Mouse (Mus musculus) limb, embryonic 15.5 days (tissue): ENCODE data around the gene Snrnp48. TPM values are rescaled to one million over a fixed set of nuclear protein-coding genes. Genes with fewer than 3 reads are reported as not detected.

Experiments
- ATAC-seq: fragments of 200-750 bp; cut with Nextera tagmentation; 2 replicates; pipeline ENCODE4 v1.8.0; 2017; ENCODE audit warnings: low read depth, moderate TSS enrichment; ENCODE audit not compliant: insufficient number of reproducible peaks, low FRiP score, low TSS enrichment
- H3K27ac ChIP-seq: fragments of 300-500 bp; sonication (generic); 2 replicates; pipeline ENCODE4 v1.5.1; 2015; ENCODE audit warnings: moderate library complexity, mild to moderate bottlenecking, inconsistent platforms
- H3K27me3 ChIP-seq: fragments of 300-500 bp; sonication (generic); 2 replicates; pipeline ENCODE4 v1.6.1; 2015; ENCODE audit warnings: inconsistent platforms
- H3K36me3 ChIP-seq: fragments of 300-500 bp; sonication (generic); 2 replicates; pipeline ENCODE4 v1.6.1; 2015; ENCODE audit warnings: inconsistent platforms
- H3K4me1 ChIP-seq: fragments of 300-500 bp; sonication (generic); 2 replicates; pipeline ENCODE4 v1.6.1; 2015; ENCODE audit warnings: inconsistent platforms
- H3K4me2 ChIP-seq: fragments of 300-500 bp; sonication (generic); 2 replicates; pipeline ENCODE4 v1.6.1; 2015; ENCODE audit warnings: mild to moderate bottlenecking, inconsistent platforms
- H3K4me3 ChIP-seq: fragments of 300-500 bp; sonication (generic); 2 replicates; pipeline ENCODE4 v1.5.1; 2015; ENCODE audit warnings: mild to moderate bottlenecking, inconsistent platforms
- H3K9ac ChIP-seq: fragments of 300-500 bp; sonication (generic); 2 replicates; pipeline ENCODE4 v1.6.1; 2015; ENCODE audit warnings: inconsistent platforms
- H3K9me3 ChIP-seq: fragments of 300-500 bp; sonication (generic); 2 replicates; pipeline ENCODE4 v1.6.1; 2016; ENCODE audit warnings: inconsistent platforms
- WGBS: fragments of 180-500 bp; shearing (Covaris S2); methylation state at CpG from one replicate; pipeline ENCODE4 v1.1.7; 2015; 5-methylcytosine and 5-hydroxymethylcytosine counted together
- polyA plus RNA-seq: library from polyadenylated mRNA; unstranded; fragments of >200 nt; fragmentation: Nextera tagmentation; extraction: Ambion mirVana; gene quantifications from 2 replicates; pipeline ENCODE4 v1.2.1, GENCODE M21; 2015

Gene Snrnp48
- polyA plus RNA-seq, 1 experiment from 2014 or later: 34.3 TPM

- no peaks in the 10 kb centered on the region for H3K9me3 ChIP-seq
- H3K4me2 ChIP-seq: no peak overlapping the region
- no peak for ATAC-seq
- H3K9ac ChIP-seq: no peak overlapping the region
- no peak overlapping the region for H3K27ac ChIP-seq
- no peaks in the 10 kb centered on the region for H3K4me1 ChIP-seq
- 92% methylated on average over 3 of the region's 3 CpGs for WGBS
- H3K4me3 ChIP-seq: no peak overlapping the region
- no peaks in the 10 kb centered on the region for H3K27me3 ChIP-seq
- peaks cover 84% of the 10 kb centered on the region for H3K36me3 ChIP-seq
These were observed 13.9 kb downstream of the Snrnp48 start for GRCm38 (mm10) chr13:38218686-38219085.

- Histone ChIP-seq H3K4me2 (no peak overlapping the region), H3K9me3 (no peaks in the 10 kb centered on the region), H3K9ac (no peak overlapping the region), H3K4me3 (no peak overlapping the region), H3K27ac (no peak overlapping the region), H3K27me3 (no peaks in the 10 kb centered on the region), H3K4me1 (no peaks in the 10 kb centered on the region), H3K36me3 (peaks cover 90% of the 10 kb centered on the region)
- ATAC-seq: no peak
- 90% methylated on average over 6 of the region's 6 CpGs for WGBS
These were observed 15.6 kb downstream of the Snrnp48 start for GRCm38 (mm10) chr13:38220331-38220730.

- no peaks in the 10 kb centered on the region for H3K27me3 ChIP-seq
- H3K9ac ChIP-seq: no peak overlapping the region
- WGBS: 83% methylated on average over 9 of the region's 9 CpGs
- H3K27ac ChIP-seq: no peak overlapping the region
- ATAC-seq: no peak
- H3K9me3 ChIP-seq: no peaks in the 10 kb centered on the region
- H3K4me3 ChIP-seq: no peak overlapping the region
- H3K4me2 ChIP-seq: no peak overlapping the region
- peaks cover 31% of the 10 kb centered on the region for H3K36me3 ChIP-seq
- no peaks in the 10 kb centered on the region for H3K4me1 ChIP-seq
These were observed 25.6 kb downstream of the Snrnp48 start for GRCm38 (mm10) chr13:38230177-38230821.

GRCm38 (mm10) chr13:38232411-38232810 is 27.7 kb downstream of the Snrnp48 start:
- no peaks in the 10 kb centered on the region for H3K4me1 ChIP-seq
- H3K4me3 ChIP-seq: no peak overlapping the region
- no peak for ATAC-seq
- no peaks in the 10 kb centered on the region for H3K27me3 ChIP-seq
- no peak overlapping the region for H3K27ac ChIP-seq
- H3K9ac ChIP-seq: no peak overlapping the region
- H3K9me3 ChIP-seq: no peaks in the 10 kb centered on the region
- peaks cover 23% of the 10 kb centered on the region for H3K36me3 ChIP-seq
- 86% methylated on average over 4 of the region's 4 CpGs for WGBS
- H3K4me2 ChIP-seq: no peak overlapping the region

GRCm38 (mm10) chr13:38232856-38233625 is 28.3 kb downstream of the Snrnp48 start:
- Histone ChIP-seq H3K27ac (no peak overlapping the region), H3K36me3 (peaks cover 18% of the 10 kb centered on the region), H3K9ac (no peak overlapping the region), H3K4me1 (no peaks in the 10 kb centered on the region), H3K4me3 (no peak overlapping the region), H3K4me2 (no peak overlapping the region), H3K27me3 (no peaks in the 10 kb centered on the region), H3K9me3 (no peaks in the 10 kb centered on the region)
- ATAC-seq: no peak
- 64% methylated on average over 3 of the region's 3 CpGs for WGBS

- Histone ChIP-seq H3K9ac (no peak overlapping the region), H3K4me2 (no peak overlapping the region), H3K9me3 (no peaks in the 10 kb centered on the region), H3K4me3 (no peak overlapping the region), H3K36me3 (0 out of 2 replicates have a peak, but pooled peaks cover 6% of the 10 kb centered on the region), H3K27ac (no peak overlapping the region), H3K4me1 (no peaks in the 10 kb centered on the region), H3K27me3 (no peaks in the 10 kb centered on the region)
- ATAC-seq: no peak
- WGBS: 68% methylated on average over 5 of the region's 5 CpGs
These were observed 29.9 kb downstream of the Snrnp48 start for GRCm38 (mm10) chr13:38234651-38235050.

- Histone ChIP-seq H3K27me3 (no peaks in the 10 kb centered on the region), H3K4me1 (no peaks in the 10 kb centered on the region), H3K4me2 (no peak overlapping the region), H3K36me3 (0 out of 2 replicates have a peak, but pooled peaks cover 2% of the 10 kb centered on the region), H3K4me3 (no peak overlapping the region), H3K9ac (no peak overlapping the region), H3K27ac (no peak overlapping the region), H3K9me3 (no peaks in the 10 kb centered on the region)
- WGBS: 68% methylated on average over 3 of the region's 3 CpGs
- ATAC-seq: no peak
These were observed 30.6 kb downstream of the Snrnp48 start for GRCm38 (mm10) chr13:38235370-38235769.

- H3K4me2 ChIP-seq: no peak overlapping the region
- H3K27ac ChIP-seq: no peak overlapping the region
- no peaks in the 10 kb centered on the region for H3K9me3 ChIP-seq
- 61% methylated on average over 5 of the region's 5 CpGs for WGBS
- H3K36me3 ChIP-seq: no peaks in the 10 kb centered on the region
- no peaks in the 10 kb centered on the region for H3K4me1 ChIP-seq
- H3K27me3 ChIP-seq: no peaks in the 10 kb centered on the region
- no peak for ATAC-seq
- H3K9ac ChIP-seq: no peak overlapping the region
- H3K4me3 ChIP-seq: no peak overlapping the region
These were observed 43.4 kb downstream of the Snrnp48 start for GRCm38 (mm10) chr13:38248151-38248550.

GRCm38 (mm10) chr13:38251226-38251625 is 46.5 kb downstream of the Snrnp48 start:
- no peak for ATAC-seq
- no peak overlapping the region for H3K4me3 ChIP-seq
- no peak overlapping the region for H3K9ac ChIP-seq
- H3K4me2 ChIP-seq: no peak overlapping the region
- H3K27ac ChIP-seq: no peak overlapping the region
- 69% methylated on average over 3 of the region's 3 CpGs for WGBS
- H3K27me3 ChIP-seq: no peaks in the 10 kb centered on the region
- no peaks in the 10 kb centered on the region for H3K36me3 ChIP-seq
- H3K9me3 ChIP-seq: no peaks in the 10 kb centered on the region
- 0 out of 2 replicates have a peak, but pooled peaks cover 3% of the 10 kb centered on the region for H3K4me1 ChIP-seq

GRCm38 (mm10) chr13:38253696-38254095 is 49.0 kb downstream of the Snrnp48 start:
- Histone ChIP-seq H3K4me1 (0 out of 2 replicates have a peak, but pooled peaks cover 3% of the 10 kb centered on the region), H3K27me3 (no peaks in the 10 kb centered on the region), H3K36me3 (no peaks in the 10 kb centered on the region), H3K4me2 (no peak overlapping the region), H3K27ac (no peak overlapping the region), H3K9me3 (no peaks in the 10 kb centered on the region), H3K9ac (no peak overlapping the region), H3K4me3 (no peak overlapping the region)
- 63% methylated on average over 9 of the region's 9 CpGs for WGBS
- ATAC-seq: no peak

- Histone ChIP-seq H3K9ac (no peak overlapping the region), H3K4me2 (no peak overlapping the region)
These were observed 54.2 kb downstream of the Snrnp48 start for GRCm38 (mm10) chr13:38258901-38259300.

GRCm38 (mm10) chr13:38269055-38269692 is 64.4 kb downstream of the Snrnp48 start:
- Histone ChIP-seq H3K4me1 (no peaks in the 10 kb centered on the region), H3K9ac (no peak overlapping the region), H3K27ac (no peak overlapping the region), H3K4me2 (no peak overlapping the region), H3K9me3 (no peaks in the 10 kb centered on the region), H3K27me3 (no peaks in the 10 kb centered on the region), H3K36me3 (no peaks in the 10 kb centered on the region), H3K4me3 (no peak overlapping the region)
- WGBS: 81% methylated on average over 8 of the region's 8 CpGs
- ATAC-seq: no peak

More at GRCm38 (mm10) chr13:38258901-38259300, 54.2 kb downstream of the Snrnp48 start:
- no peaks in the 10 kb centered on the region for H3K4me1 ChIP-seq
- H3K36me3 ChIP-seq: no peaks in the 10 kb centered on the region
- 63% methylated on average over 2 of the region's 2 CpGs for WGBS
- H3K9me3 ChIP-seq: no peaks in the 10 kb centered on the region
- ATAC-seq: no peak
- no peak overlapping the region for H3K27ac ChIP-seq
- H3K4me3 ChIP-seq: no peak overlapping the region
- H3K27me3 ChIP-seq: no peaks in the 10 kb centered on the region
